Mouse (Mus musculus): ENCODE measurements at regions not wholly inside any gene's neighbourhood (a gene's known extent, or its start where the extent isn't known, plus 50 kb on each side); places are given as distances from the start of the nearest gene placed in this dataset.

- H3K4me2 ChIP-seq (ENCODE audit: low read depth, low read length, poor library complexity, severe bottlenecking) = no peak overlapping the region
- H3K9ac ChIP-seq (replicated peaks; ENCODE audit: low read length, poor library complexity, severe bottlenecking) = no peak overlapping the region
- no peaks in the 10 kb centered on the region for H3K27me3 ChIP-seq (ENCODE audit: insufficient read depth, low read length)
- no peaks in the 10 kb centered on the region for H3K36me3 ChIP-seq (ENCODE audit: insufficient read depth, low read length)
- ATAC-seq (ENCODE audit: low FRiP score) = no peak
- no peak overlapping the region for H3K27ac ChIP-seq (ENCODE audit: low read depth, low read length)
- H3K9me3 ChIP-seq (ENCODE audit: low read length) = no peaks in the 10 kb centered on the region
- 71% methylated on average over 2 of the region's 2 CpGs for WGBS
- no peaks in the 10 kb centered on the region for H3K4me1 ChIP-seq (ENCODE audit: insufficient read depth, low read length)
- no peak for TF ChIP-seq CTCF (IDR thresholded peaks at IDR 0.05)
- no peak for DNase-seq (ENCODE audit: low spot score)
- no peak overlapping the region for H3K4me3 ChIP-seq (ENCODE audit: low read depth, low read length)
Measured at GRCm38 (mm10) chr1:124790646-124791045, 644.9 kb downstream of the Actr3 start.

DNA sequence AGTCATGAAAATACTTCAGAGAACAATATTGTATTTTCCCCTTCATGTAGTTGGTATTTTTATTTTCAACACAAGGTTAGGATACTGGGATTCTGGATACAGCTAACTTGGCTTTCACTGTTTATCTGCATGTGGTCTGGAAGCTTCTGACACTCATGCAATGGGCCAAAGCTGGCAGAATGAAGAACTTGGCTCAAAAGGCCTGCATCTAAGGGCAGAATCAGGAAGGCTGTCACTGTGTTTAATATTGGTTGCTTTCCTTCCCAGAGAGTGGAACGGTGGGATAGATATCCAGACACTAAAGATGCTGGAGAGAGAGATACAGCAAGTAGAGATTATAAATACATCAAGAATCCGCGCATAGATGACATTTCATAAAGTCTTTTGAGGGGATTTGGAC is 645.4 kb downstream of the Actr3 start:
- H3K9ac ChIP-seq (replicated peaks; ENCODE audit: low read length, poor library complexity, severe bottlenecking) = no peak overlapping the region
- no peak for TF ChIP-seq CTCF (IDR thresholded peaks at IDR 0.05)
- no peak overlapping the region for H3K4me3 ChIP-seq (ENCODE audit: low read depth, low read length)
- ATAC-seq (ENCODE audit: low FRiP score) (no peak), DNase-seq (ENCODE audit: low spot score) (no peak)
- no peaks in the 10 kb centered on the region for H3K36me3 ChIP-seq (ENCODE audit: insufficient read depth, low read length)
- no peaks in the 10 kb centered on the region for H3K9me3 ChIP-seq (ENCODE audit: low read length)
- H3K27me3 ChIP-seq (ENCODE audit: insufficient read depth, low read length) = no peaks in the 10 kb centered on the region
- H3K4me2 ChIP-seq (ENCODE audit: low read depth, low read length, poor library complexity, severe bottlenecking) = no peak overlapping the region
- H3K27ac ChIP-seq (ENCODE audit: low read depth, low read length) = no peak overlapping the region
- WGBS = 93% methylated on average over 3 of the region's 3 CpGs
- no peaks in the 10 kb centered on the region for H3K4me1 ChIP-seq (ENCODE audit: insufficient read depth, low read length)

DNA sequence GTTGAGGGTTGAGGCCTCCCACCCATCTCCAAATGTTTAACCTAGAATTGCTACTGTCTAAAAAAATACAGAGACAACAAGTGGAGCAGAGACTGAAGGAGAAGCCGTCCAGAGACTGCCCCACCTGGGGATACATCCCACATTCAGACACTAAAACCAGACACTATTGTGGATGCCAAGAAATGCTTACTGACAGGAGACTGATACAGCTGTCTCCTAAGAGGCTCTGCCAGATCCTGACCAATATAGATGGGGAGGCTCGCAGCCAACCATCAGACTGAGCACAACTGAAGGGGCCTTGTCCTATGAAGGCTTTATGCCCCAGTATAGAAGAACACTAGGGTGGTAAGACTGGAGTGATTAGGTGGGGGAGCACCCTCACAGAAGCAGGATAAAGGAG is 652.5 kb downstream of the Actr3 start:
- H3K4me1 ChIP-seq (ENCODE audit: insufficient read depth, low read length) = no peaks in the 10 kb centered on the region
- H3K9ac ChIP-seq (replicated peaks; ENCODE audit: low read length, poor library complexity, severe bottlenecking) = no peak overlapping the region
- H3K27me3 ChIP-seq (ENCODE audit: insufficient read depth, low read length) = no peaks in the 10 kb centered on the region
- H3K4me3 ChIP-seq (ENCODE audit: low read depth, low read length) = no peak overlapping the region
- H3K4me2 ChIP-seq (ENCODE audit: low read depth, low read length, poor library complexity, severe bottlenecking) = no peak overlapping the region
- no peaks in the 10 kb centered on the region for H3K36me3 ChIP-seq (ENCODE audit: insufficient read depth, low read length)
- no peaks in the 10 kb centered on the region for H3K9me3 ChIP-seq (ENCODE audit: low read length)
- WGBS = 85% methylated on average over 2 of the region's 2 CpGs
- no peak overlapping the region for H3K27ac ChIP-seq (ENCODE audit: low read depth, low read length)
- DNase-seq (ENCODE audit: low spot score) = no peak
- no peak for TF ChIP-seq CTCF (IDR thresholded peaks at IDR 0.05)
- ATAC-seq (ENCODE audit: low FRiP score) = no peak

DNA sequence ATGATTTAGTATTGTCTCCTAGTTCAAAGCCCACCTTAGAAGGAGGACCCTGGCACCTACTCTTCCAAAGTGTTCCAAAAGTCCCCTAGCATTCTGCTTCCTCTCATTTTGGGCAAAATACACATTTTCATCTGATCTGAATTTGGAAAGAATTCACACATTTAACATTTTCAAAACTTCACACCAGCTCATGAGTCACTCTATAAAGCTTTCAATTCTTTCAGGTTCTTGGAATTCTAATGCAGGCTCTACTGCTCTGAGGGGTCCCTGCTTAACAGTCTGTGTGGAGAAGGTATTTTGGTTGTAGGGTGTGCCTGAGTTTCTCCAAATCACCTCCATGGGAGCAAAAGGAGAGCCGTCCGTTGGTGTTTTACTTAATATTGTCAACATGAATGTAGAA is 657.8 kb downstream of the Actr3 start:
- no peak for DNase-seq (ENCODE audit: low spot score)
- ATAC-seq (ENCODE audit: low FRiP score) = no peak
- 93% methylated on average over 2 of the region's 2 CpGs for WGBS

DNA sequence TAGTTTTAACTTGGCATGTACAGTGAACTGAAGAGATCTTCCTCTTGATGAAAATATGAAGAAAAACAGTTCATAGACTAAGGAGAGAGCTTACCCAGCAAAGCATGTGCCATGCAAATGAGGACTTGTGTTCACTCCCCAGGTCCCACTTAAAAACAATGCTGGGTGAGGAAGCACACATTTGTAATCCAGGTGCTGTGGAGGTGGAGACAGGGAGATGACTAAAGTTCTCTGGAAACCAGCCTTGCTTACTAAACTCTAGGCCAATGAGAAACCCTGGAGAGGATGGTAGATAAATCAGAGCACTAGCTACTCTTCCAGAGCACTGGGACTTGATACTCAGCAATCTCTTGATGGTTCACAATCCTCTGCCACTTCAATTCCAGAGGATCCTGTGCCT is 678.8 kb downstream of the Actr3 start:
- Histone ChIP-seq H3K27me3 (ENCODE audit: insufficient read depth, low read length) (no peaks in the 10 kb centered on the region), H3K4me1 (ENCODE audit: insufficient read depth, low read length) (no peaks in the 10 kb centered on the region), H3K36me3 (ENCODE audit: insufficient read depth, low read length) (no peaks in the 10 kb centered on the region), H3K4me3 (ENCODE audit: low read depth, low read length) (no peak overlapping the region), H3K4me2 (ENCODE audit: low read depth, low read length, poor library complexity, severe bottlenecking) (no peak overlapping the region), H3K9me3 (ENCODE audit: low read length) (no peaks in the 10 kb centered on the region), H3K9ac (replicated peaks; ENCODE audit: low read length, poor library complexity, severe bottlenecking) (no peak overlapping the region), H3K27ac (ENCODE audit: low read depth, low read length) (no peak overlapping the region)
- no peak for TF ChIP-seq CTCF (IDR thresholded peaks at IDR 0.05)
- DNase-seq (ENCODE audit: low spot score) (no peak), ATAC-seq (ENCODE audit: low FRiP score) (no peak)

More for the DNA sequence above, 657.8 kb downstream of the Actr3 start:
- no peak for TF ChIP-seq CTCF (IDR thresholded peaks at IDR 0.05)
- H3K4me2 ChIP-seq (ENCODE audit: low read depth, low read length, poor library complexity, severe bottlenecking) = no peak overlapping the region
- H3K36me3 ChIP-seq (ENCODE audit: insufficient read depth, low read length) = no peaks in the 10 kb centered on the region
- H3K27me3 ChIP-seq (ENCODE audit: insufficient read depth, low read length) = no peaks in the 10 kb centered on the region
- H3K4me1 ChIP-seq (ENCODE audit: insufficient read depth, low read length) = no peaks in the 10 kb centered on the region
- H3K27ac ChIP-seq (ENCODE audit: low read depth, low read length) = no peak overlapping the region
- no peak overlapping the region for H3K9ac ChIP-seq (replicated peaks; ENCODE audit: low read length, poor library complexity, severe bottlenecking)
- no peak overlapping the region for H3K4me3 ChIP-seq (ENCODE audit: low read depth, low read length)
- H3K9me3 ChIP-seq (ENCODE audit: low read length) = no peaks in the 10 kb centered on the region

DNA sequence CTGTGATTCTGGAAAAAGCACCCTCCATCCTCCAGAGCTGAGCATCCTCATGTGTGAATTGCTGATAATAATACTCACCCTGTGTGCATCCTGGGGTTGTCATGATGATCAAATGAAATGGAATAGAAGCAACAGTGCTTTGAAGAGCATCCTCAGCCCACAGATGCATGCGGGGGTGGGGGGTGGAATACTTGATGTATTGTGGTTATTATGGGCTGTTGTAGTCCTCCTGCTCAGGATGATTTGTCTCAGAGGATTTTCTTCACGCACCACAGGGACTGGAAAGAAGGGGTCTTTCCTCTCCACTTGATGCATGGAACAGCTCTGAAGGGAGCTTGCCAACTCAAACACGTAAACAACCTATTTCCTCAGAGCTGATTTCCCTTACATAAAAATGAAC is 694.4 kb upstream of the Dpp10 start:
- Histone ChIP-seq H3K4me2 (ENCODE audit: low read depth, low read length, poor library complexity, severe bottlenecking) (no peak overlapping the region), H3K4me3 (ENCODE audit: low read depth, low read length) (no peak overlapping the region), H3K27ac (ENCODE audit: low read depth, low read length) (no peak overlapping the region), H3K36me3 (ENCODE audit: insufficient read depth, low read length) (no peaks in the 10 kb centered on the region), H3K9ac (replicated peaks; ENCODE audit: low read length, poor library complexity, severe bottlenecking) (no peak overlapping the region), H3K4me1 (ENCODE audit: insufficient read depth, low read length) (no peaks in the 10 kb centered on the region), H3K27me3 (ENCODE audit: insufficient read depth, low read length) (no peaks in the 10 kb centered on the region), H3K9me3 (ENCODE audit: low read length) (no peaks in the 10 kb centered on the region)
- ATAC-seq (ENCODE audit: low FRiP score) (no peak), DNase-seq (ENCODE audit: low spot score) (no peak)
- TF ChIP-seq CTCF (IDR thresholded peaks at IDR 0.05) = no peak
- 61% methylated on average over 3 of the region's 3 CpGs for WGBS

DNA sequence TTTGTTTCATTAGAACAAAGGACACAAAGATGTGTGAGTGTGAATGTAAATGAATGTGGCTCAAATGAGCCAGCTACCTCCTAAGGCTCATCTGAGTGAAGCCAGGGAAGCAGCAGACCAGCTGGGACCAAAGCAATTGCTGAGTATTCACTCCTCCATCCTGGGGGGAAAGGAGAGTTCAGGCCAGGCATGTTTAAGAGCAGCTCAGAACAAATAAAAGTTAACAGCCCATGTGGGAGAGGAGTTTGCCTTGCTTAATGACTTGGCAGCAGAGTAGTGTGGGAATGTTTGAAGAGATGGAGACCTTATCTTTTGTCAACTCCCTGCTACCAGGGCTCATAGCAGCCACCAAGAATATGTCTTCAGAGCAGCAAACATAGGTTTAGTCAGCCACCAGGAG is 685.0 kb upstream of the Dpp10 start:
- DNase-seq (ENCODE audit: low spot score) = peak; percentile 19
- 0 out of 2 replicates have a peak, but pooled peaks cover 2% of the 10 kb centered on the region for H3K9me3 ChIP-seq (ENCODE audit: low read length)
- ATAC-seq (ENCODE audit: low FRiP score) = no peak
- H3K27me3 ChIP-seq (ENCODE audit: insufficient read depth, low read length) = no peaks in the 10 kb centered on the region
- H3K4me1 ChIP-seq (ENCODE audit: insufficient read depth, low read length) = no peaks in the 10 kb centered on the region
- no peak overlapping the region for H3K9ac ChIP-seq (replicated peaks; ENCODE audit: low read length, poor library complexity, severe bottlenecking)
- H3K27ac ChIP-seq (ENCODE audit: low read depth, low read length) = no peak overlapping the region
- peak; percentile 8; the same call in 1 of the 2 replicates for TF ChIP-seq CTCF (IDR thresholded peaks at IDR 0.05)
- no peak overlapping the region for H3K4me3 ChIP-seq (ENCODE audit: low read depth, low read length)
- H3K36me3 ChIP-seq (ENCODE audit: insufficient read depth, low read length) = no peaks in the 10 kb centered on the region
- H3K4me2 ChIP-seq (ENCODE audit: low read depth, low read length, poor library complexity, severe bottlenecking) = no peak overlapping the region
